Mouse (Mus musculus) adrenal gland, adult 18-20 months (tissue): Measurements from ENCODE around the gene Aox1. TPM values are rescaled to one million over a fixed set of nuclear protein-coding genes. Genes with fewer than 3 reads are reported as not detected.

Experiments used
- total RNA-seq, 2 experiments: library from RNA; stranded (reverse); gene quantifications; 1 replicate in 1 of 2; 2 replicates in 1 of 2; pipeline ENCODE4 v1.2.3; 2021

Gene Aox1
- total RNA-seq, 2 experiments from 2014 or later, result 54.0 to 59.3 TPM

Other genes with a start within 250 kb of the Aox1 start
- under 1 TPM; 0.30 to 0.67 TPM for gene Sgo2a, start 34.0 kb upstream of the Aox1 start, total RNA-seq
- gene Kctd18, start 11.0 kb upstream of the Aox1 start, total RNA-seq, result 10 to 100 TPM; 10.4 to 13.7 TPM
- 1 to 10 TPM; 6.4 to 7.1 TPM for gene Aox3, start 83.2 kb downstream of the Aox1 start, total RNA-seq
- gene Aox4, start 180.5 kb downstream of the Aox1 start, total RNA-seq, result not detected
- under 1 TPM; 0.40 to 0.42 TPM for gene Aox2, start 248.4 kb downstream of the Aox1 start, total RNA-seq